Mouse (Mus musculus) heart, adult 2 months (tissue): ENCODE results near the gene Lpar2.

ENCODE experiments used
- CTCF ChIP-seq: fragments of 200-600 bp; IDR thresholded peaks from 2 replicates; pipeline ENCODE4 v1.8.1; 2022; ENCODE audit warnings: antibody characterized with exemption, mild to moderate bottlenecking, moderate library complexity
- POLR2A ChIP-seq: fragments of 200-500 bp; IDR thresholded peaks from 2 replicates; pipeline ENCODE4 v1.6.1; 2011; ENCODE audit warnings: mild to moderate bottlenecking, low read depth, low read length, control low read depth; ENCODE audit not compliant: insufficient read depth

DNA sequence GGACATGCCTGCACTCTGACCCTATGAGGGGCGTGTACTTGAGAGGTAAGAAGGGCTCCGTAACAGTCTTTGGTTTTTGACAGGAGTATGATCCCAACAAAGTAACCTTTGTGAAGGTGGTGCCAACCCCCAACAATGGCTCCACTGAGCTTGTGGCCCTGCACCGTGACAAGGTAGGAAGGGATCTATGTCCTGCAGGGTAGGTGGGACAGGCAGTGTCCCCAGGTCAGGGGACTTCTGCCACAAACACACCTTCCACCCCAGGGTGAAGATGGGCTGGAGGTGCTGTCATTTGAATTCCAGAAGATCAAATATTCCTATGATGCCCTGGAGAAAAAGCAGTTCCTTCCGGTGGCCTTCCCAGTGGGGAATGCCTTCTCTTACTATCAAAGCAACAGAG, 28.6 kb upstream of the Lpar2 start:
- TF ChIP-seq CTCF (no peak), POLR2A (no peak)
